ENCODE assay signal across 8 mouse cellular contexts in the genomic region with DNA sequence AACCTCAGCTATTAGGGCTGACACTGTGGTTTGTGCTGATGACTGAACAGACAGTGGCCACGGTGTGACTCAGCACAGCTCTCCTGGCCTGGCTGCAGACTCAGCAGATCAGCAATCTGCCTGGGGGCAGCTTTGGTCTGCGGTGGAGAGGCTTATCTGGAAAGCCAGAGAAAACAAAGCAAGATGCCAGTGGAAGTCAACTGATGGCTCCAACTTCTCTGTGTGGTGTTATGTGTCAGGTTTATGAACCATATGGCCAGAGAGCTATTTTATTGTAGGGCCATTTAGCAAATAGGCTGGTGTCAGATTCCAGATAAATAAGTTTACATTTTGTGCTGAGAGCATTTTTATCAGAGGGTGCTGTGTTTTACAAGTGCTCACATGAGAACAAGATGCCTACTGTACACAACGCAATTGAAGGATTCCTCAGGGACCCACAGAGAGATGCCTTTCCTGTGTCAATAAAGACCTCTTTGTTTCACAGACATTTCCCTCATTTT. TPM values are rescaled to one million over a fixed set of nuclear protein-coding genes. Genes with fewer than 3 reads are reported as not detected.
A peak's percentile ranks its signal among the peaks of the same experiment; 100 is the strongest.
DNase-seq lines count a peak whose midpoint lies in the region; ATAC-seq and TF ChIP-seq lines count a peak whose summit lies in the region.

No protein-coding gene starts in this region.

- H3K36me3 ChIP-seq in kidney, embryonic 14.5 days (ENCODE audit: control insufficient read depth, insufficient read depth, low read length) = no peaks in the 10 kb centered on the region
- no peaks in the 10 kb centered on the region for H3K36me3 ChIP-seq in liver, postnatal 0 days (replicated peaks; ENCODE audit: insufficient read depth, low read length)

- H3K4me3 ChIP-seq in kidney, embryonic 14.5 days (ENCODE audit: low read length) = no peak overlapping the region
- H3K4me3 ChIP-seq in liver, postnatal 0 days (ENCODE audit: low read depth, low read length) = no peak overlapping the region

- WGBS in kidney, embryonic 14.5 days = 13% methylated on average over 3 of the region's 3 CpGs
- WGBS in liver, postnatal 0 days (ENCODE audit: insufficient replicate concordance) = 7% methylated on average over 3 of the region's 3 CpGs

- peak; percentile 82; the same call in 1 of the 2 replicates for ATAC-seq in kidney, embryonic 14.5 days (ENCODE audit: low FRiP score, low TSS enrichment)
- peak; percentile 99 to 100 for ATAC-seq in hematopoietic stem cell, adult 5-6 weeks (replicated peaks in 1 of 2; ENCODE audit: insufficient read depth in 1 of 2, low FRiP score in 2 of 2, low TSS enrichment in 1 of 2, low read depth in 1 of 2, poor library complexity in 2 of 2, severe bottlenecking in 2 of 2)
- ATAC-seq in liver, postnatal 0 days = peak; percentile 40; the same call in 1 of the 2 replicates

- no peak for TF ChIP-seq CTCF in liver, postnatal 0 days (IDR thresholded peaks at IDR 0.05; ENCODE audit: low read depth)

- H3K27ac ChIP-seq in kidney, embryonic 14.5 days (ENCODE audit: low read depth, low read length) = no peak overlapping the region; the same call in 1 of the 2 replicates
- no peak overlapping the region for H3K27ac ChIP-seq in liver, postnatal 0 days (ENCODE audit: low read depth)

- no peak for TF ChIP-seq EP300 in liver, postnatal 0 days (IDR thresholded peaks at IDR 0.05; ENCODE audit: low read depth)

- no peak overlapping the region for H3K4me2 ChIP-seq in kidney, embryonic 14.5 days (replicated peaks; ENCODE audit: low read depth, low read length)
- no peak overlapping the region for H3K4me2 ChIP-seq in liver, postnatal 0 days (ENCODE audit: low read depth, low read length)

- no peaks in the 10 kb centered on the region for H3K27me3 ChIP-seq in kidney, embryonic 14.5 days (ENCODE audit: control insufficient read depth, insufficient read depth, low read length)
- H3K27me3 ChIP-seq in liver, postnatal 0 days (ENCODE audit: insufficient read depth, low read length) = no peaks in the 10 kb centered on the region

- H3K9me3 ChIP-seq in kidney, embryonic 14.5 days (ENCODE audit: control insufficient read depth, low read length) = no peaks in the 10 kb centered on the region
- no peaks in the 10 kb centered on the region for H3K9me3 ChIP-seq in liver, postnatal 0 days (ENCODE audit: low read length)

- no peak for DNase-seq in kidney, adult 8-10 months
- DNase-seq in adrenal gland, postnatal 14 days = peak; percentile 44
- peak; percentile 12 for DNase-seq in liver, postnatal 0 days
- no peak for DNase-seq in layer of hippocampus, postnatal 25 days (ENCODE audit: extremely low spot score in 1 of 2, low spot score in 1 of 2)
- DNase-seq in right cerebral cortex, postnatal 14 days = no peak
- DNase-seq in urinary bladder, postnatal 14 days (ENCODE audit: low spot score) = no peak

- H3K4me1 ChIP-seq in kidney, embryonic 14.5 days (ENCODE audit: control insufficient read depth, insufficient read depth, low read length) = no peaks in the 10 kb centered on the region
- H3K4me1 ChIP-seq in liver, postnatal 0 days (ENCODE audit: insufficient read depth) = no peaks in the 10 kb centered on the region

- no peak overlapping the region for H3K9ac ChIP-seq in kidney, embryonic 14.5 days (ENCODE audit: low read depth, low read length)
- no peak overlapping the region for H3K9ac ChIP-seq in liver, postnatal 0 days (replicated peaks)

RNA-seq across cellular contexts. Expression of a gene that starts 33.6 kb away (rescaled TPM):
- 21.7 and 23.6 TPM in 2 replicates for polyA plus RNA-seq in kidney, embryonic 14.5 days (2014; fragmentation: Nextera tagmentation; extraction: Ambion mirVana)
- 35.5 and 48.2 TPM in 2 replicates for total RNA-seq in adrenal gland, postnatal 14 days (2021)
- 5.2 and 8.7 TPM in 2 replicates for total RNA-seq in hematopoietic stem cell, adult 5-6 weeks (2017)
- polyA plus RNA-seq in liver, postnatal 0 days (2015; fragmentation: Nextera tagmentation; extraction: Ambion mirVana) = 0.46 and 0.51 TPM in 2 replicates
- 1 to 10 TPM; 2.8 to 3.7 TPM for total RNA-seq in layer of hippocampus, postnatal 25 days (2021)

Comparison
In these comparisons a context has a peak if more than half of its experiments do, and no peak if none do; other contexts are left out.
1. ATAC-seq: peak in every context shown above with its lines; median percentile 100 in hematopoietic stem cell, adult 5-6 weeks; 82 in kidney, embryonic 14.5 days; 40 in liver, postnatal 0 days.
2. DNase-seq: peak in adrenal gland, postnatal 14 days (single experiment) and liver, postnatal 0 days (single experiment); none in kidney, adult 8-10 months (0 of 2), layer of hippocampus, postnatal 25 days (0 of 2), right cerebral cortex, postnatal 14 days (single experiment) and urinary bladder, postnatal 14 days (single experiment).